Mouse (Mus musculus) MEL (cell line): ENCODE measurements around the gene Myh9. TPM values are rescaled to one million over a fixed set of nuclear protein-coding genes. Genes with fewer than 3 reads are reported as not detected.
"Not testable (repeated sequence)": the region's sequence is repeated elsewhere in the genome, so short reads cannot be mapped to it uniquely, and the experiment has no call there.

ENCODE experiments used
- DNase-seq: peaks from one replicate; pipeline ENCODE4 v3.0.0; 2011; ENCODE audit warnings: low read depth, low spot score
- H3K27ac ChIP-seq: 2 replicates; pipeline ENCODE4 v1.5.1; 2012; ENCODE audit warnings: low read depth, mild to moderate bottlenecking, control low read depth, low read length, moderate library complexity; ENCODE audit not compliant: control insufficient read depth
- H3K27me3 ChIP-seq, 2 experiments: fragments of 150-350 bp in 1 of 2; sonication (generic) in 1 of 2; 2 replicates each; pipeline ENCODE4 v1.6.1; 2012; ENCODE audit warnings: low read length in 2 of 2, mild to moderate bottlenecking in 2 of 2, improper control_type of control experiment in 1 of 2, moderate library complexity in 1 of 2; ENCODE audit not compliant: insufficient read depth in 2 of 2, control insufficient read depth in 1 of 2
- H3K36me3 ChIP-seq, 2 experiments: 2 replicates each; pipeline ENCODE4 v1.6.1; 2012 to 2014; ENCODE audit warnings: low read length in 2 of 2, improper control_type of control experiment in 1 of 2, inconsistent platforms in 1 of 2, mild to moderate bottlenecking in 1 of 2; ENCODE audit not compliant: insufficient read depth in 2 of 2, control insufficient read depth in 1 of 2
- H3K4me1 ChIP-seq, 2 experiments: fragments of 150-350 bp in 1 of 2; sonication (generic) in 1 of 2; 2 replicates each; pipeline ENCODE4 v1.6.1; 2012; ENCODE audit warnings: low read length in 2 of 2, improper control_type of control experiment in 1 of 2, mild to moderate bottlenecking in 1 of 2; ENCODE audit not compliant: insufficient read depth in 2 of 2, control insufficient read depth in 1 of 2
- H3K4me3 ChIP-seq, 2 experiments: fragments of 150-350 bp in 1 of 2; sonication (generic) in 1 of 2; 2 replicates each; pipeline ENCODE4 v1.5.1; 2012; ENCODE audit warnings: low read depth in 2 of 2, low read length in 2 of 2, mild to moderate bottlenecking in 2 of 2, moderate library complexity in 2 of 2, control low read depth in 1 of 2, improper control_type of control experiment in 1 of 2; ENCODE audit not compliant: control insufficient read depth in 1 of 2, insufficient read depth in 1 of 2
- H3K79me2 ChIP-seq: 2 replicates; pipeline ENCODE4 v1.6.1; 2012; ENCODE audit warnings: mild to moderate bottlenecking, low read length, moderate library complexity; ENCODE audit not compliant: control insufficient read depth, poor library complexity, insufficient read depth
- H3K9ac ChIP-seq: 2 replicates; pipeline ENCODE4 v1.6.1; 2012; ENCODE audit warnings: low read depth, mild to moderate bottlenecking, control low read depth, low read length, moderate library complexity; ENCODE audit not compliant: control insufficient read depth, poor library complexity, severe bottlenecking
- H3K9me3 ChIP-seq: fragments of 150-350 bp; sonication (generic); replicated peaks from 2 replicates; pipeline ENCODE4 v1.6.1; 2012; ENCODE audit warnings: mild to moderate bottlenecking, low read length, improper control_type of control experiment, moderate library complexity; ENCODE audit not compliant: insufficient read depth
- BHLHE40 ChIP-seq: IDR thresholded peaks from 2 replicates; pipeline ENCODE4 v1.6.1; 2012; ENCODE audit warnings: low read depth, mild to moderate bottlenecking, inconsistent platforms, low read length, improper control_type of control experiment, borderline replicate concordance
- CHD1 ChIP-seq: IDR thresholded peaks from 2 replicates; pipeline ENCODE4 v1.6.1; 2012; ENCODE audit warnings: low read depth, mild to moderate bottlenecking, inconsistent platforms, low read length, improper control_type of control experiment
- CHD2 ChIP-seq: IDR thresholded peaks from 2 replicates; pipeline ENCODE4 v1.6.1; 2011; ENCODE audit warnings: low read length, improper control_type of control experiment
- CTCF ChIP-seq, 3 experiments: IDR thresholded peaks in 2 of 3; conservative IDR thresholded peaks in 1 of 3; 2 replicates each; pipeline ENCODE4 v1.5.1; 2011 to 2012; ENCODE audit warnings: low read length in 3 of 3, low read depth in 2 of 3, mild to moderate bottlenecking in 2 of 3, improper control_type of control experiment in 1 of 3, inconsistent platforms in 1 of 3, mixed read lengths in 1 of 3, moderate library complexity in 1 of 3; ENCODE audit not compliant: control insufficient read depth in 1 of 3, insufficient read depth in 1 of 3, poor library complexity in 1 of 3, severe bottlenecking in 1 of 3
- E2F4 ChIP-seq: IDR thresholded peaks from 2 replicates; pipeline ENCODE4 v1.6.1; 2011; ENCODE audit warnings: low read depth, low read length, improper control_type of control experiment, borderline replicate concordance
- EP300 ChIP-seq, 2 experiments: IDR thresholded peaks; 2 replicates each; pipeline ENCODE4 v1.6.1; 2011; ENCODE audit warnings: improper control_type of control experiment in 2 of 2, low read length in 2 of 2, low read depth in 1 of 2, mild to moderate bottlenecking in 1 of 2
- ETS1 ChIP-seq: IDR thresholded peaks from 2 replicates; pipeline ENCODE4 v1.6.1; 2012; ENCODE audit warnings: low read depth, mild to moderate bottlenecking, inconsistent platforms, low read length, improper control_type of control experiment, moderate library complexity
- GABPA ChIP-seq: IDR thresholded peaks from 2 replicates; pipeline ENCODE4 v1.6.1; 2012; ENCODE audit warnings: low read depth, mild to moderate bottlenecking, inconsistent platforms, low read length, improper control_type of control experiment, moderate library complexity
- GATA1 ChIP-seq: IDR thresholded peaks from 2 replicates; pipeline ENCODE4 v1.6.1; 2011; ENCODE audit warnings: low read depth, low read length, improper control_type of control experiment
- KAT2A ChIP-seq: conservative IDR thresholded peaks from 2 replicates; pipeline ENCODE4 v1.6.1; 2012; ENCODE audit warnings: low read depth, low read length, improper control_type of control experiment, inconsistent platforms
- MAFK ChIP-seq: IDR thresholded peaks from 2 replicates; pipeline ENCODE4 v1.6.1; 2011; ENCODE audit warnings: low read depth, mild to moderate bottlenecking, low read length, improper control_type of control experiment, borderline replicate concordance
- MAX ChIP-seq: IDR thresholded peaks from 2 replicates; pipeline ENCODE4 v1.6.1; 2011; ENCODE audit warnings: low read length, improper control_type of control experiment
- MAZ ChIP-seq: IDR thresholded peaks from 2 replicates; pipeline ENCODE4 v1.6.1; 2012; ENCODE audit warnings: low read depth, mild to moderate bottlenecking, inconsistent platforms, low read length, improper control_type of control experiment
- MEF2A ChIP-seq: IDR thresholded peaks from 2 replicates; pipeline ENCODE4 v1.6.1; 2014; ENCODE audit warnings: low read depth, mild to moderate bottlenecking, inconsistent platforms, low read length, improper control_type of control experiment; ENCODE audit not compliant: poor library complexity, insufficient replicate concordance, severe bottlenecking; ENCODE audit errors: extremely low read depth
- MXI1 ChIP-seq: IDR thresholded peaks from 2 replicates; pipeline ENCODE4 v1.6.1; 2011; ENCODE audit warnings: mild to moderate bottlenecking, low read depth, low read length, improper control_type of control experiment
- NELFE ChIP-seq: IDR thresholded peaks from 2 replicates; pipeline ENCODE4 v1.6.1; 2011; ENCODE audit warnings: low read depth, low read length, improper control_type of control experiment
- POLR2A ChIP-seq, 2 experiments: IDR thresholded peaks; 2 replicates each; pipeline ENCODE4 v1.6.1; 2011 to 2012; ENCODE audit warnings: low read length in 2 of 2, mild to moderate bottlenecking in 2 of 2, control low read depth in 1 of 2, improper control_type of control experiment in 1 of 2, low read depth in 1 of 2, moderate library complexity in 1 of 2; ENCODE audit not compliant: control insufficient read depth in 1 of 2, insufficient read depth in 1 of 2, poor library complexity in 1 of 2
- POLR2AphosphoS5 ChIP-seq: IDR thresholded peaks from 2 replicates; pipeline ENCODE4 v1.6.1; 2012; ENCODE audit warnings: low read depth, borderline replicate concordance, mild to moderate bottlenecking, inconsistent platforms, low read length, moderate library complexity, mixed read lengths
- RCOR1 ChIP-seq: IDR thresholded peaks from 2 replicates; pipeline ENCODE4 v1.6.1; 2012; ENCODE audit warnings: low read depth, mild to moderate bottlenecking, inconsistent platforms, low read length, improper control_type of control experiment
- SMC3 ChIP-seq: IDR thresholded peaks from 2 replicates; pipeline ENCODE4 v1.6.1; 2011; ENCODE audit warnings: low read depth, low read length, improper control_type of control experiment
- TBP ChIP-seq: IDR thresholded peaks from 2 replicates; pipeline ENCODE4 v1.8.0; 2011; ENCODE audit warnings: low read depth, low read length, improper control_type of control experiment
- TCF12 ChIP-seq: IDR thresholded peaks from 2 replicates; pipeline ENCODE4 v1.6.1; 2014; ENCODE audit warnings: low read depth, mild to moderate bottlenecking, inconsistent platforms, low read length, improper control_type of control experiment, moderate library complexity
- USF2 ChIP-seq, 2 experiments: IDR thresholded peaks; 2 replicates each; pipeline ENCODE4 v1.6.1; 2011 to 2012; ENCODE audit warnings: improper control_type of control experiment in 2 of 2, low read length in 2 of 2, borderline replicate concordance in 1 of 2, inconsistent platforms in 1 of 2, low read depth in 1 of 2, mild to moderate bottlenecking in 1 of 2; ENCODE audit not compliant: insufficient read depth in 1 of 2
- ZC3H11A ChIP-seq: IDR thresholded peaks from 2 replicates; pipeline ENCODE4 v1.6.1; 2012; ENCODE audit warnings: low read depth, mild to moderate bottlenecking, inconsistent platforms, low read length, improper control_type of control experiment
- ZNF384 ChIP-seq: IDR thresholded peaks from 2 replicates; pipeline ENCODE4 v1.6.1; 2012; ENCODE audit warnings: low read depth, mild to moderate bottlenecking, inconsistent platforms, low read length, improper control_type of control experiment
- polyA plus RNA-seq, 2 experiments: library from polyadenylated mRNA; stranded (reverse) in 1 of 2; unstranded in 1 of 2; fragments of >175 nt in 1 of 2; fragments of >200 nt in 1 of 2; gene quantifications; 2 replicates each; pipeline versions ENCODE4 v1.2.1 to v1.2.4; 2012; ENCODE audit warnings: low replicate concordance in 2 of 2, low read depth in 1 of 2; ENCODE audit not compliant: insufficient read length in 2 of 2, insufficient read depth in 1 of 2, missing spikeins in 1 of 2
- total RNA-seq: library from RNA; depleted of rRNA; stranded (reverse); fragments of 300-350 nt; gene quantifications from 2 replicates; pipeline ENCODE4 v1.2.3, GENCODE M21; 2012

The Myh9 gene
- total and polyA plus RNA-seq, 3 experiments, result 59.3 to 176 (median 158) TPM

DNA sequence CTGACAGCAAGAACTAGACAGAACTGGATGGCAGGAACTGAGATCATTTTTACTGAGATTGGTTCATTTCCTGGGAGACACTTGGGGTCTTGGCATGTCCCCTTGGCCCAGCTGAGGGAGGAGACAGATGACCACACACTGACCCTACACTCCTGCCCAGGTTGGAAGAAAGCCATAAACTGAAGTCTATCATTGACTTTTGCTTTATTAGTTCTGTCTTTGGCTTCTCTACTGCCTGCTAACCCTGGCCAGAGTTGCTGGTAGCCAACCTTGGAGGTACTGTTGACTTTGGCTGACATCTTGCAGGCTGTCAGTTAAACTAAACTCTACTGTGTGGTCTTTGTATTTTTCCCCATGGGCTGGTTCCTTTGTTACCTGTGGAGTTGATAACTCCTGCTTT, 96.9 kb downstream of the Myh9 start:
- no peaks in the 10 kb centered on the region for H3K27me3 ChIP-seq
- DNase-seq, result no peak
- no peaks in the 10 kb centered on the region for H3K9me3 ChIP-seq
- no peak overlapping the region for H3K27ac ChIP-seq
- no peak overlapping the region for H3K4me3 ChIP-seq
- no peak overlapping the region for H3K9ac ChIP-seq
- H3K4me1 ChIP-seq, result peaks cover 0 to 3% of the 10 kb centered on the region in 2 experiments; a peak in 1 of 4 replicates
- peaks cover 0 to 3% of the 10 kb centered on the region in 2 experiments; a peak in 1 of 4 replicates for H3K36me3 ChIP-seq
- H3K79me2 ChIP-seq, result no peaks in the 10 kb centered on the region
- TF ChIP-seq MEF2A (no peak), KAT2A (no peak), CTCF (IDR thresholded peaks at IDR 0.05 in 2 of 3, conservative IDR thresholded peaks at IDR 0.05 in 1 of 3; ENCODE audit: control insufficient read depth in 1 of 3, insufficient read depth in 1 of 3, low read depth in 2 of 3, low read length in 3 of 3, poor library complexity in 1 of 3, severe bottlenecking in 1 of 3) (no peak), ZC3H11A (no peak), ZNF384 (no peak), MAZ (no peak), E2F4 (no peak), CHD2 (no peak), BHLHE40 (no peak)

GRCm38 (mm10) chr15:77744632-77745031, 97.3 kb downstream of the Myh9 start:
- Histone ChIP-seq H3K79me2 (no peaks in the 10 kb centered on the region), H3K4me3 (no peak overlapping the region), H3K9ac (no peak overlapping the region), H3K4me1 (peaks cover 0 to 3% of the 10 kb centered on the region in 2 experiments; a peak in 1 of 4 replicates), H3K27ac (no peak overlapping the region), H3K36me3 (peaks cover 0 to 3% of the 10 kb centered on the region in 2 experiments; a peak in 1 of 4 replicates), H3K9me3 (no peaks in the 10 kb centered on the region), H3K27me3 (no peaks in the 10 kb centered on the region)
- TF ChIP-seq E2F4, result no peak
- TF ChIP-seq RCOR1, result no peak
- TF ChIP-seq MAFK, result no peak
- TF ChIP-seq EP300 (IDR thresholded peaks at IDR 0.05; ENCODE audit: low read depth in 1 of 2, low read length in 2 of 2), result no peak
- no peak for TF ChIP-seq ZNF384
- TF ChIP-seq SMC3, result no peak
- TF ChIP-seq ZC3H11A, result no peak
- no peak for TF ChIP-seq POLR2A (IDR thresholded peaks at IDR 0.05; ENCODE audit: control insufficient read depth in 1 of 2, insufficient read depth in 1 of 2, low read depth in 1 of 2, low read length in 2 of 2, poor library complexity in 1 of 2)
- TF ChIP-seq MXI1, result no peak
- no peak for TF ChIP-seq CHD1
- no peak for TF ChIP-seq GATA1
- no peak for TF ChIP-seq POLR2AphosphoS5
- TF ChIP-seq NELFE, result no peak
- no peak for TF ChIP-seq GABPA
- TF ChIP-seq TBP, result no peak
- no peak for TF ChIP-seq ETS1
- TF ChIP-seq MAX, result no peak
- no peak for TF ChIP-seq CTCF (IDR thresholded peaks at IDR 0.05 in 2 of 3, conservative IDR thresholded peaks at IDR 0.05 in 1 of 3; ENCODE audit: control insufficient read depth in 1 of 3, insufficient read depth in 1 of 3, low read depth in 2 of 3, low read length in 3 of 3, poor library complexity in 1 of 3, severe bottlenecking in 1 of 3)
- no peak for TF ChIP-seq USF2 (IDR thresholded peaks at IDR 0.05; ENCODE audit: borderline replicate concordance in 1 of 2, insufficient read depth in 1 of 2, low read depth in 1 of 2, low read length in 2 of 2)
- TF ChIP-seq TCF12, result no peak
- DNase-seq, result no peak

- not testable (repeated sequence) for H3K36me3 ChIP-seq, H3K9ac ChIP-seq, H3K79me2 ChIP-seq, H3K27me3 ChIP-seq, H3K4me3 ChIP-seq, H3K27ac ChIP-seq, DNase-seq, H3K9me3 ChIP-seq, H3K4me1 ChIP-seq
Observed at GRCm38 (mm10) chr15:77741556-77741955, 100.4 kb downstream of the Myh9 start.
